Mouse (Mus musculus) gastrocnemius, postnatal 14 days (tissue): ENCODE data around the gene Wnt5b. TPM values are rescaled to one million over a fixed set of nuclear protein-coding genes. Genes with fewer than 3 reads are reported as not detected.

Source experiments
- DNase-seq: peaks from one replicate; pipeline ENCODE4 v3.0.0; 2021; ENCODE audit warnings: mixed read lengths
- intact Hi-C: fragments of 180-260 bp; cut with DNase I; formaldehyde crosslinking; loops from one replicate; pipeline ENCODE4 v1.15.1; 2025; ENCODE audit warnings: low total_unique reads
- total RNA-seq, 2 experiments: library from RNA; stranded (reverse); gene quantifications; 2 replicates each; pipeline ENCODE4 v1.2.3; 2021

Wnt5b gene
- total RNA-seq, 2 experiments from 2014 or later = 0.93 to 2.4 TPM

DNA sequence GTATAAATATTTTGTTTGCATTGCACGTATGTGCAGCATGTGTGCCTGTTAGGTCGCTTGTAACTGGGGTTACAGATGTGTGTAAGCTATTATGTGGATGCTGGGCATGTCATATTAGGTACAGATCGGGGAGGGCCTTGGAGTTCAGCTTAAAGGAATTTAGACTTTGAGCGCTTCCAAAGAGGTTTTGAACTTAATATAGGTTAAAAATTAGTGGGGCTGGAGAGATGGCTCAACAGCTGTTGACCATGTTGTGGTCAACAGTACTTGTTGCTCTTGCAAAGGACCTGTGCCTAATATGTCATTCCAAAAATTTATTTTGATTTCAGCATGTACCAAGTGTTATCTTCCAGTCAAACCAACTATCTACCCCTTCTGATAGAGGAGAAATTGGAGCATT lies 139.3 kb downstream of the Wnt5b start:
- intact Hi-C loops = no loop called here
- DNase-seq = no peak

DNA sequence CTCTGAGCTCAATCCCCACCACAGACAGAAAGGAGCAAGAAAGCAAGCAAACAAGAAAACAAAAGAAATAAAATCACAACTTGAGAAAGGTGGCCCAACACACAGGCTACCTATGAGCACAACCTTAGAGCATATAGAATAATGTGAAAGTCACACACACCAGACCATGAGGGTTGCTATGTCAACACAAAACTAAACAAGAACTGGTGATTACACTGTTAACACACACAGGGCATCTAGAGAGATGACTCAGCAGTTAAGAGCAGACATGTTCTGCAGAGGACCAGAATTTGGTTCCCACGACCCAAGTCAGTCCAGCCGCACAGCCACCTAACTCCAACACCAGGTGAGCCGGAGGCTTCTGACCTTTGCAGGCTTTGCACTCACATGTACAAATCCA lies 141.2 kb downstream of the Wnt5b start:
- no peak for DNase-seq
- intact Hi-C loops = no loop called here

DNA sequence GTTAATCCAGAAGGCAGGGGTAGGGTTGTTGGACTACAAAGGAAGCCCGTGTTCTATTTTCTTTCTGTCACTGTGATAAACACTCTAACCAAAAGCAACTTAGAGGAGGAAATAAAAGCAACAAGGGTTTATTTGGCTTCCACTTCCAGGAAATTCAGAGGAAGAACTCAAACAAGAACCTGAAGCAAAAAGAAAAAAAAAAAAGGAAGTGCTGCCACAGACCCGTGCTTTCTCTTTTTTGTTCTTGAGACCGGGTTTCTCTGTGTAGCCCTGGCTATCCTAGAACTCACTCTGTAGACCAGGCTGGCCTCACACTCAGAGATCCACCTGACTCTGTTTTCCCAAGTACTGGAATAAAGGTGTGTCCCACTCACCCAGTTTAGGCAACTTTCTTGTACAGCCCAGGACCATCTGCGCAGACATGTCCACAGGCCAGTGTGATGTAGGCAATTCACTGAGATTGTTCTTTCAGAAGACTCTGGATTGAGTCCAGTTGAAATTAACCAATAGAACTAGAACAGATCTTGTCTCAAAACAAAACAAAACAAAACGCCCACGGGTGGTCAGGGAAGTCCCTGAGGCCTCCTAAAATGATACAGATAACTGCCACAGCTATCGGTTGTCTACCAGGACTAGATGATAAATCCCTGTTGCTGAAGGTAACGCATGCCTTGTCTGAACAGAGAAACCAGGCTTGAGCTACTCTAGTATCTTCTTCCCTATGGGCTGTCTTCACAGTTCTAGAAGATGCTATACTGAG lies 142.4 kb downstream of the Wnt5b start:
- intact Hi-C loops = no loop called here
- DNase-seq = no peak

GRCm38 (mm10) chr6:119400649-119401048 lies 143.5 kb downstream of the Wnt5b start:
- no peak for DNase-seq
- intact Hi-C loops = no loop called here

DNA sequence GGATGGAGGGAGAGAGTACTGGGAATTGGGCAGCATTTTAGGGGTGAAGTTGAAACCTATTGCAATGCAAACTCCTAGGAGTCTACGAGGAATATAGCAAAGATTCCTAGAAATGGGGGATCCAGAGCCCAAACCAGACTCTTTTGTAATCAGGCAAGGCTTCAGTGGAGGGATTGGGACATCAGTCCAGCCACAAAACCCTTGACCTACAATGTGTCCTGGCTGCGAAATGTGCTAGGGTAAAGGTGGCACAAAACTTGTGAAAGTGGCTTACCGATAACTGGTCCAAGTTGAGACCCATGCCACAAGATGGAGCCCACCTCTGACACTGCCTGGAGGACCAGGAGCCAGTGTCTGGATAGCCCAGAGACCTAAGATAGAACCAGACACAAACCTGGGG lies 144.8 kb downstream of the Wnt5b start:
- intact Hi-C loops = no loop called here
- DNase-seq = no peak

GRCm38 (mm10) chr6:119396309-119396634 lies 147.9 kb downstream of the Wnt5b start:
- peak; percentile 67 for DNase-seq
- intact Hi-C loops = no loop called here

GRCm38 (mm10) chr6:119395421-119396308 lies 148.5 kb downstream of the Wnt5b start:
- intact Hi-C loops = no loop called here
- DNase-seq = no peak

DNA sequence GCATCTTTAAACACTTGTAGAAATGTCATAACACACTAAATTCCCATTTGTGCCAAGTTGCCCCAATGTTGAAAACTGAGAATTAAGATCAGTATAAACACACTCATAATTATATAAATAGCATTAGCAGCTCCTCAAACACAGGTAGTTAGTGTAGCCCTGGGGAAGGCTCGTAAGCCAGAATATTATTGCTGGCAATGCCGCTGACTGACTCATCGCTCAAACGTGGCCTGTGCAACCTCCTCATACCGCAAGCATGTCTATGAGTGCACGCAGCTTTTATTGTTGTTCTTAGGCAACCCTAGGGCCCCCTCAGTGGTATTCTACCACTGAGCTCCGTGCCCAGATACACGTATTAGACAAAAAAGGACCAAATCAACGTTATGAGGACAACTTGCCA lies 151.3 kb downstream of the Wnt5b start:
- no peak for DNase-seq
- intact Hi-C loops = no loop called here

- intact Hi-C loops = no loop called here
- DNase-seq = no peak
These were observed 153.4 kb downstream of the Wnt5b start for GRCm38 (mm10) chr6:119390728-119391127.

DNA sequence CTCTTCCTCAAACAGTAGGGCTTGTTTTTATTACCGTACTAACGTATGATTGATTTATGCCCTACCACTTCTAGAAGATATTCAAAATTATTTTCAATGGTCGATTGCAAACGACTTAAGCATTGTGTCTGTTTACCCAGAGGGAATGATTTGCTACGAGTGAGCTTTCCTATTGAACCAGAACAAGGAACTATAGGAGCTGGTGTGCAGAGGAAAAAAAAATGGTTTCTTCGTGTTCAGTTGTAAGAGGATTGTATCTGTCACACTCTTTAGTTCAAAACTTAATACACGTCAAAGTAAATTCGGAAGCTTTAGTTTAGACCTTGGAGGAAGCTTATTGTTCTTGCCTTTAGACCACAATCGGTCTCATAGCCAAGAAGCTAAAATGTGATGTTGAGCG lies 155.1 kb downstream of the Wnt5b start:
- DNase-seq = no peak
- intact Hi-C loops = no loop called here

DNA sequence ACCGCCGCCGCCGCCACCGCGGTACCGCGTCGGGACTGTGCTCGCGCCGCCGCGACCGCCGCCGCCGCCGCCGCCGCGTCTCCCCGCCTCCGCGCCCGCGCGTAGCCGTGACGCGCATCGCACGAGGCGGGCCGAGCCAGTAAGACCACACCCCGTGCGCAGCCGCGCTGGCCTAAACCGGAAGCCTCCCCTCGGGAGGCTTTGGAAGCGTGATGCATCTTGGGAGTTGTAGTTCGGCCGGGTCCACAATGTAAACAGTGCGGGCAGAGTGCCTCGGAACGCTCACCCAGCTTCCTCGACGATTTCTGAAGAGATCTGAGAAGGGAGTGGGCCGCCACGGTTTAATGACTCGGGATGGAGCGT lies 155.5 kb downstream of the Wnt5b start:
- peak; percentile 95 for DNase-seq
- intact Hi-C loops = no loop called here

DNA sequence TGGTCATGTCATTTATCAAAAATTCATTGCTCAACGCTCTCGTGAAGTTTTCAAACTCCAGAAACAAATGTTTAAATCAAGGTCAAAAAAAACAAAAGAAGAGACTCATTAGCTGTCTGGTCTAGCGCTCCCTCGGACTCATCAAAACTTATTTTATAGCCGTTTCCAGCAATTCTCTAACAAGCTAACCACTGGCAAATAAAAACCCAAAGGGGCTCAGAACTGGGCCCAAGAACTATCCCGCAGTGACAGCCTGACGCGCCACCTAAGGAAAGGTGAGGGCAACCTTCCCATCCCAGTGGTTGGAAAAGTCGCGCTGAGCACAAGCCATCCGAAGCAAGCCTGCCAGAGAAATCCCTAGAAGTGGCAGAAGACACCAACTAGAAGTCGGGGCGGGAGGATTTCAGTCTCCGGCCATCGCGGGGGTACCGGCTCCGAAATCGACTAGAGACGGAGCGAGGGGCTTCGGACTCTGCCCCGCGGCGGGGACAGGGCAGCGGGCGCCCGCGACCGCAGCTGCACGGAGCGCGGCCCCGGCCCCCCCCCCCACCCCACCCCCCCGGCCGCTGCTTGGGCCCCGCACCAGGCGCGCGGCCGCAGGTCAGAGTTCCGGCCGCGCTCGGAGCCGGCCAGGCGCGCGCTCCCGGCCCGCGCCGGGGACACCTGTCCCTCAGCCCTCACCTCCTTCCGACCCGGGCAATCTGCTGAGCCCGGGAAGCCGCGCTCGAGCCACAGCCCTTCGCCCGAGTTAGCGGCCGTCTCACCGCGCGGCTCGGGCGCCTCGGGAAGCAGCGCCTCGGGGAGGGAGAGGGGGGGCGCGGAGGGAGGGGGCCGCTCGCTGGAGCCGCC lies 156.1 kb downstream of the Wnt5b start:
- intact Hi-C loops = no loop called here
- peak; percentile 23 for DNase-seq

DNA sequence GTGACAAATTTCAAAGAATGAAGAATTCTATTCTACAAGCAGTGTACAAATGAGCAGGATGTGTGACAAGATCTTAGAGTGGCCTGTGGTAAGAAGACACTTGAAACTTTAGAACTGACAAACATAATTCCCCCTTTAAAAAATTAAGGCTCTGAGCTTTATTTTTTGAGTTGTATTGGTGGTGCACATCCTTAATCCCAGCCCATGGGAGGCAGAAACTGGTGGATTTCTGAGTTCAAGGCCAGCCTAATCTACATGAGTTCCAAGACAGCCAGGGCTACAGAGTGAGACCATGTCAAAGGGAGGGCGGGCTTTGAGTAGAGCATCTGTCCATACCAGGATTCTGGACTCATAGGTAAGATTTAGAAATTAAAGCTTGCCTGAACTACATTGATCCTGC lies 157.3 kb downstream of the Wnt5b start:
- intact Hi-C loops = no loop called here
- DNase-seq = no peak

GRCm38 (mm10) chr6:119386421-119386820 lies 157.7 kb downstream of the Wnt5b start:
- intact Hi-C loops = no loop called here
- DNase-seq = no peak

- no peak for DNase-seq
- intact Hi-C loops = no loop called here
These were observed 158.5 kb downstream of the Wnt5b start for GRCm38 (mm10) chr6:119385668-119386067.

Other genes with a start within 250 kb of the Wnt5b start
- under 1 TPM; 0.07 to 0.74 TPM for gene Lrtm2, start 213.6 kb downstream of the Wnt5b start, total RNA-seq
- gene Adipor2, start 126.6 kb downstream of the Wnt5b start, total RNA-seq = 10 to 100 TPM; 53.0 to 60.4 TPM
- gene Fbxl14, start 64.7 kb downstream of the Wnt5b start, total RNA-seq = 10 to 100 TPM in 1 of 2 experiments, 1 to 10 TPM in 1; 9.2 to 11.1 TPM